Mouse (Mus musculus): ENCODE data around the gene Cln6. TPM values are rescaled to one million over a fixed set of nuclear protein-coding genes. Genes with fewer than 3 reads are reported as not detected.
A peak's percentile ranks its signal among the peaks of the same experiment; 100 is the strongest.

Cln6 gene
- polyA plus RNA-seq, 1 experiment from 2014 or later, result 5.7 TPM

DNA sequence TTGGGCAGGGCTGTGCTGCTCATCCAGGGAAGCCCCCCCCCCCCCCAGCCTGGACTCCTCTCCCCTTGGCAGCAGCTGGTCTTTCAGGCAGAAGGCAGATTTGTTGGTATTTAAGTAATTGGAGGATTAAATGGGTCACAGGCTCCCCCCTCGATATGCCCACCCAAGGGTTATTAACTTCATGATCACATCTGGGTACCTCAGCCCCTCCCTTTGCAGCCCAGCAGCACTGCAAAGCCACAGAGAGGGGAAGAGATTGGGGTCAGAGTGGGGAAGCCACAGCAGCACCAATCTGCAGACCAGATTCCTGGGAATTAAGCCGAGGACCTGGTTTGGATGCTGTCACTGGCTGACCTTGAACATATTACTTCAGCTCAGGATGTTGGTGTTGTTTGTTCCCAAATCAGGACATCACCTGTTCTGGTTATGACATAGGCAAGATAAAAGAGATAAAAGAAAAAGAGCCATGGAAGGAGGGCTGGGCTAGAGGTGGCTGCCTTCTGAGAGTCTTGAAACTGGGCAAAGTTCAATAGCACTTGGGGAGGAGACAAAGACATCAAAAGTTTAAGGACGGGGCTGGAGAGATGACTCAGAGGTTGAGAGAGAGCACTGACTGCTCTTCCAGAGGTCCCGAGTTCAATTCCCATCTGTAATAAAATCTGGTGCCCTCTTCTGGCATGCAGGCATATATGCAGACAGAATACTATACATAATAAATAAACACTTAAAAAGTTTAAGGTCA, 2.7 kb upstream of the Cln6 start:
- Histone ChIP-seq H3K4me2 (no peak overlapping the region), H3K4me3 (replicated peaks) (no peak overlapping the region), H3K27me3 (replicated peaks) (no peaks in the 10 kb centered on the region), H3K4me1 (peaks cover 11% of the 10 kb centered on the region), H3K9me3 (replicated peaks) (no peaks in the 10 kb centered on the region), H3K9ac (replicated peaks) (no peak overlapping the region), H3K27ac (replicated peaks) (no peak overlapping the region), H3K36me3 (no peaks in the 10 kb centered on the region)
- WGBS, result 34% methylated on average over 4 of the region's 4 CpGs
- no peak for ATAC-seq (ENCODE audit: low FRiP score)

DNA sequence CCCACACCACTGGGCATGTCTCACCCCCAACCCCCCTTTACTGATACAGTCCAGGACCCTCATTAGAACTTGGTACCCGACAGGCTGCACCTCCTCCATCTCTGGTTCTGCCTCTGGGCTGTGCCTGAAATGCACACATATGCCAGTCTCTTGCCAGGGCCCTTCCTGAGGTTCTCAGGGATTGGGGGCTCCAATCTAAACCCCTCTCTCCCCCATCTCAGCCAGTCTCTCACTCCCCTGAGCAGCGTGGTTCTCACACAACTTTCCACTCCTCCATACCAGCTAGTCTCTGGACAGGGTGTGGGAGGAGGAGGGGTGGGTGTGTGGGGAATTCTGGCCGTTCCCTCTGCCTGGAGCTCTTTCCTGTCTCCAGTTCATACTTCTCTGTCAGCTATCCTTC, 974 bp upstream of the Cln6 start:
- no peak for ATAC-seq (ENCODE audit: low FRiP score)
- Histone ChIP-seq H3K9me3 (replicated peaks) (no peaks in the 10 kb centered on the region), H3K36me3 (no peaks in the 10 kb centered on the region), H3K4me1 (peaks cover 11% of the 10 kb centered on the region), H3K27me3 (replicated peaks) (no peaks in the 10 kb centered on the region), H3K4me2 (no peak overlapping the region), H3K4me3 (replicated peaks) (no peak overlapping the region), H3K9ac (replicated peaks) (no peak overlapping the region), H3K27ac (replicated peaks) (peak overlapping the region; percentile 60; the same call in 1 of the 2 replicates)
- 52% methylated on average over 3 of the region's 3 CpGs for WGBS

DNA sequence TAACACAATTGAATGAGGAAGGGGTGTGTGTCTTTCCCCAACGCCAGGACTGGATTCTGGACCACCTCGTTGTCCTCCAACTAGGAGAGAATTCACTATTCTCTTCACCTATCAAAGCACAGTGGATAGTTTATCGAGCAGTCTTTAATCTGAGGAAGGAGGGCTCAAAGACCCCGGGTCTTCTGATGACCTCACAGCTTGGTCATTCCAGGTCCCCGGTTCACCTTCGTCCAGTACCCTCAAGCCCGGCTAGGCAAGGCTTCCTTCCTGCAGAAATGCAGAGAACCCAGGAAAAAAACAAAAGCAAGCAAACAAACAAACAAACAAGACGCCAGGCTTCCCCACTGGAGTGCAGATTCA, 459 bp upstream of the Cln6 start:
- peak overlapping the region; percentile 91 for H3K4me2 ChIP-seq
- no peaks in the 10 kb centered on the region for H3K36me3 ChIP-seq
- peak; percentile 30; the same call in 1 of the 2 replicates for ATAC-seq (ENCODE audit: low FRiP score)
- peaks cover 11% of the 10 kb centered on the region for H3K4me1 ChIP-seq
- H3K27me3 ChIP-seq (replicated peaks), result no peaks in the 10 kb centered on the region
- H3K9me3 ChIP-seq (replicated peaks), result no peaks in the 10 kb centered on the region
- no peak overlapping the region for H3K9ac ChIP-seq (replicated peaks)
- 21% methylated on average over 8 of the region's 8 CpGs for WGBS
- peak overlapping the region; percentile 66 for H3K4me3 ChIP-seq (replicated peaks)
- H3K27ac ChIP-seq (replicated peaks), result peak overlapping the region; percentile 60

DNA sequence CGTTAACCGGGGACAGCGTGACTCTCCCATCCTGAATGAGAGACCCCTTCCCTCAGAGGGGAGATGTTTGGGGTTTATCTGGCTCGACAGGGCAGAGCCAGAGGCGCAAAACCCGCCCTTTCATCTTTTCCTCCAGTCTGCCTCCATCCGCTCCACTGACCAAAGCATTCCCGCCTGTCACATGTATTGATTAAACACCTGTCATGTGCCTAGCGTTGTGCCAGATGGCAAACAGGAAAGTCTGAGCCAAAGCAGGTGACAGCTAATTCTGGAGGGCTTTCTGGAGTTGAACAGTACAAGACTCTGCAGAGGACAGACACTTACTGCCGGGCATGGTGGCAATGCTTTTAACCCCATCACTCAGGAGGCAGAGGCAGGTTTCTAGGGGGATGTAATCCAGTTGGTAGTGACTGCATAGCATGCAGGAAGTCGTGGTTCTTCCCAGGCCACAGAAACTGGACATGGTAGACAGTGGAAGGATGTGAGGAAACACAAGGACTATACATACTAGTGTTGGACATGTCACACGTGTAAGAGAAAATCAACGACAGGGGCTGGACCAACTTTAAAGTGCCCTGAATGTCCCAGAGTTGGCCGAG, 686 bp downstream of the Cln6 start:
- peak; percentile 9 for ATAC-seq (ENCODE audit: low FRiP score)
- no peaks in the 10 kb centered on the region for H3K9me3 ChIP-seq (replicated peaks)
- no peaks in the 10 kb centered on the region for H3K27me3 ChIP-seq (replicated peaks)
- H3K27ac ChIP-seq (replicated peaks), result peak overlapping the region; percentile 82
- peaks cover 11% of the 10 kb centered on the region for H3K4me1 ChIP-seq
- peak overlapping the region; percentile 75 for H3K9ac ChIP-seq (replicated peaks)
- H3K4me2 ChIP-seq, result peak overlapping the region; percentile 91
- no peaks in the 10 kb centered on the region for H3K36me3 ChIP-seq
- WGBS, result 15% methylated on average over 14 of the region's 14 CpGs
- H3K4me3 ChIP-seq (replicated peaks), result peak overlapping the region; percentile 66

DNA sequence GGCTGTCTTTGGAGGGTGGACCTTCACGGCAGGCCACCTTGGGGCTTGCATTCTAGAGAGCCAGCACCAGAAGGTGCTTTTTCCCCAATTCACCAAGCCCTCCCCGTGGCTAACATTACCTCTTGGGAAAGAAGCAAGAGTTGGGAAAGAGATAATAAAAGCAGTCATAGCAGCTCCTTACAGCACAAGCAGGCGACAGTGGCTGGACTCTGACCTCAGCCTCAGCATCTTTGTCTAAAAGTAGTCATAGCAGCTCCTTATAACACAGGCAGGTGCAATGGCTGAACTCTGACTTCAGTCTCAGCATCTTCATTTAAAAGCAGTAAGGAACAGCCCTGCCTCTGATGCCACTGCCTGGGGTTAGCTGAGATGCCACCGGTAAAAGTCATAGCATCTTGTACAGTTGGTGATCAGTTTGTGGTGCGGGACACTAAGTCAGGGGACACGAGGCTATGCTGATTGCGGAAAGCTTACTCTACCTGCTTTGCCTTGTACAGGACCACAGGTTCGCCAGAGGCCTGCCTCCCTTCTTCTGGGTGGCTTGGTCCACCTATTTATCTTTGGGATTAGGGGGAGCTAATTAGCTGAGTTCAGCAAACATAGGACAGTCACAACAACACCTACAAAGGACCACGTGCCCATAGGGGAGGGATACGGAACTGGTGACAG, 4.9 kb downstream of the Cln6 start:
- ATAC-seq (ENCODE audit: low FRiP score), result no peak
- Histone ChIP-seq H3K4me3 (replicated peaks) (no peak overlapping the region), H3K36me3 (no peaks in the 10 kb centered on the region), H3K4me1 (peaks cover 17% of the 10 kb centered on the region), H3K9ac (replicated peaks) (no peak overlapping the region), H3K9me3 (replicated peaks) (no peaks in the 10 kb centered on the region), H3K4me2 (no peak overlapping the region), H3K27ac (replicated peaks) (no peak overlapping the region), H3K27me3 (replicated peaks) (no peaks in the 10 kb centered on the region)
- 85% methylated on average over 10 of the region's 10 CpGs for WGBS

DNA sequence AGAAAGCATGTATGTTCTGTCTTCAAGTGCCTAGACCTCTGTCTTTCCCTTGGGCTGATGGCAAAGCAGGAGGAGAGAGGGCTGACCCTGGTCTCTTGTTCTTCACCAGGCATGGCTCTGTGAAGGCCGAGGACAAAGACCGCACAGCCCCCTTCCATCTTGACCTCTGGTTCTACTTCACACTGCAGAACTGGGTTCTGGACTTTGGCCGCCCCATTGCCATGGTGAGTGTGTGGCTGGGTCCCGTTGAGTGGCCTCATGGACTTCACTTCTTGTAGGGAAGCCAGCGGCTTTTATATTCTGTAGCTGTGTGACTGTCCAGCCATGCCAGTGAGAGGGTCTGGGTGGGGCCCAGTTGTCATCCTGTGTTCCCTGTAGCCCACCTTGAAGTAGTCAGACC, 5.9 kb downstream of the Cln6 start:
- Histone ChIP-seq H3K4me1 (peaks cover 11% of the 10 kb centered on the region), H3K27ac (replicated peaks) (no peak overlapping the region), H3K4me2 (no peak overlapping the region), H3K4me3 (replicated peaks) (no peak overlapping the region), H3K27me3 (replicated peaks) (no peaks in the 10 kb centered on the region), H3K36me3 (no peaks in the 10 kb centered on the region), H3K9ac (replicated peaks) (no peak overlapping the region), H3K9me3 (replicated peaks) (no peaks in the 10 kb centered on the region)
- whole genome bisulfite sequencing, result 96% methylated on average over 5 of the region's 5 CpGs
- no peak for ATAC-seq (ENCODE audit: low FRiP score)

DNA sequence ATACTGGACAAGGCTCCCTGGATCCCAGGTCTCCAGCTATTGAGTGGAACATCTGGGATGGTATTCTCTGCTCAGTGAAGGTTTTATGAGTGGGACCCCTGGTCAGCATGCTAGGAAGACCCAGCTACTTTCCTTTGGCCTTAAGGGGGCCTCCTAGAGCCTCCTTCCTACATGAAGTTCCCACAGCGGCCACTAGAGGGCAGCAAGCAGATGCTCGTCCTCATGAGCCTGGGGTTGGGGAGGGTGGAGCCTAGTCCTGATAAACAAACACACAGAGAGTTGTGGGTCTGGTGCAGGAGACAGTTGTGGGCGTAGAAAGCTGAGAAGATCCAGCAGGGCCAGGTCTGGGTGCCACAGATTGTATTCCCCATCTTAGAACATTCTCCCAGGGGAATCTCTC, 9.1 kb downstream of the Cln6 start:
- WGBS, result 3% methylated on average over 3 of the region's 3 CpGs
- Histone ChIP-seq H3K4me3 (replicated peaks) (no peak overlapping the region), H3K4me2 (no peak overlapping the region), H3K4me1 (peaks cover 6% of the 10 kb centered on the region), H3K27me3 (replicated peaks) (no peaks in the 10 kb centered on the region), H3K9me3 (replicated peaks) (no peaks in the 10 kb centered on the region), H3K9ac (replicated peaks) (no peak overlapping the region), H3K36me3 (no peaks in the 10 kb centered on the region), H3K27ac (replicated peaks) (no peak overlapping the region)
- no peak; the same call in 1 of the 2 replicates for ATAC-seq (ENCODE audit: low FRiP score)

DNA sequence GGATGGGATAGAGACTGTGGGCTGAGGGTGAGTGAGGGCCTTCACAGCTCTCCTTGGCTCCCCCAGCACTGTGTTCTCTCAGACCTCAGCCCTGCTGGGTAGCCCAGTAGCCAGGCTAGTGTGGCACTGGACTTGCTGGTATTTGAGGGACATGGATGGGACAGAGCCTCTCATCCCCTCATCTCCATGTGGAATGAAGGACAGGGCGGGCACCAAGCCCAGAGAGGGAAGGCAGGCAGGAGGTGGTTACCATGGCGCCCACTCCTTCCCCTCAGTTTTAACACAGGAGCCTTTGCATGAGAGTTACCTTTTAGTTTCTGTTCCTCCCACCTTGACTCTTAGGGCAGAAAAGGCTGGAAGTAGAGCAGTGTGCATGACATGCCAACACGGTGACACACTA, 10.1 kb downstream of the Cln6 start:
- no peak for ATAC-seq (ENCODE audit: low FRiP score)
- Histone ChIP-seq H3K4me3 (replicated peaks) (no peak overlapping the region), H3K9me3 (replicated peaks) (no peaks in the 10 kb centered on the region), H3K27me3 (replicated peaks) (no peaks in the 10 kb centered on the region), H3K27ac (replicated peaks) (no peak overlapping the region), H3K9ac (replicated peaks) (no peak overlapping the region), H3K4me2 (no peak overlapping the region), H3K4me1 (peaks cover 6% of the 10 kb centered on the region), H3K36me3 (no peaks in the 10 kb centered on the region)
- WGBS, result 85% methylated on average over 3 of the region's 3 CpGs

GRCm38 (mm10) chr9:62851571-62851970, 13.0 kb downstream of the Cln6 start:
- no peak for ATAC-seq (ENCODE audit: low FRiP score)
- Histone ChIP-seq H3K4me3 (replicated peaks) (no peak overlapping the region), H3K27ac (replicated peaks) (no peak overlapping the region), H3K4me1 (peaks cover 6% of the 10 kb centered on the region), H3K9ac (replicated peaks) (no peak overlapping the region), H3K9me3 (replicated peaks) (no peaks in the 10 kb centered on the region), H3K27me3 (replicated peaks) (no peaks in the 10 kb centered on the region), H3K4me2 (no peak overlapping the region), H3K36me3 (no peaks in the 10 kb centered on the region)
- WGBS, result 64% methylated on average over 2 of the region's 2 CpGs

DNA sequence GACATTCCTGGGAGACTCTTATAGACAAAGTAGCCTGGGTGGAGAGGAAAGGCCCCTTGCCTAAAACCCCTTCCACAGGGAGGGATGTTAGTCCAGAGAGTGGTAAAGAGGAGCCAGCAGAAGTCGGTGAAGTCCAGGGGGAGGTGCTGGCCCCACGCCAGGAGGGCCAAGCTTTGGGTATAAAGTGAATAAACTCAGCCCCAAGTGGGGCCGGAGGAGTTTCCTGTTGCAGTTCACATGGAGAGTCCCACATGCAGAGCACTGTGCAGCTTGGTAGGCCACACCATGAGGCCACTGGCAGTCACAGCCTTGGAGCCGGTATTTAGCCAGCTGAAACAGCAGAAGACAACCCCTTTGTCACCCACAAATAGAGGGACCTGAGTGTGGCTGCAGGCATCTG, 15.9 kb downstream of the Cln6 start:
- no peak overlapping the region for H3K9ac ChIP-seq (replicated peaks)
- no peak for ATAC-seq (ENCODE audit: low FRiP score)

DNA sequence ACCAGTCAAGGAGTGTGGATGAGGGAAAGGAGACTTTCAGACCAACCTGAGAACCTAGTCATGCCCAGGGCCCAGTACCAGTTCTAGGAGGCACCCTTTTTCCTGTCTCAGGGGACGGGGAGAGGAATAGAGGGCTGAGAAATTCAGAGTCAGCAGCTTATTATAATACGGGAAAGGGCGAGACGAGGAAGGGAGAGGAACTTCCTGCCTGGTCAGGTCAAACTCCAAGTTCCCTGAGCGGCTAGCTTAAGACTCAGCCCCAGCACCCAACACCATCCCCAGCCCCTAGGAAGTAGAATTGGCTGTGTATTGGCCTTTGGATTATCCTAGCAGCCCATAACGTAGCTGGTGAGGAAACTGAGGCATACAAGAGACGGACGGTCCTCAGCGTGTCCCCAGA, 18.6 kb downstream of the Cln6 start:
- H3K9ac ChIP-seq (replicated peaks), result no peak overlapping the region
- peak overlapping the region; percentile 42 for H3K4me2 ChIP-seq
- no peak overlapping the region for H3K4me3 ChIP-seq (replicated peaks)
- H3K27me3 ChIP-seq (replicated peaks), result no peaks in the 10 kb centered on the region
- WGBS, result 76% methylated on average over 9 of the region's 9 CpGs
- peaks cover 23% of the 10 kb centered on the region for H3K4me1 ChIP-seq
- no peaks in the 10 kb centered on the region for H3K9me3 ChIP-seq (replicated peaks)
- H3K27ac ChIP-seq (replicated peaks), result no peak overlapping the region; the same call in 1 of the 2 replicates
- H3K36me3 ChIP-seq, result no peaks in the 10 kb centered on the region
- no peak for ATAC-seq (ENCODE audit: low FRiP score)

More for the DNA sequence above, 15.9 kb downstream of the Cln6 start:
- no peaks in the 10 kb centered on the region for H3K36me3 ChIP-seq
- 57% methylated on average over 4 of the region's 4 CpGs for WGBS
- no peaks in the 10 kb centered on the region for H3K27me3 ChIP-seq (replicated peaks)
- H3K27ac ChIP-seq (replicated peaks), result no peak overlapping the region
- no peaks in the 10 kb centered on the region for H3K9me3 ChIP-seq (replicated peaks)
- no peak overlapping the region for H3K4me3 ChIP-seq (replicated peaks)
- peaks cover 23% of the 10 kb centered on the region for H3K4me1 ChIP-seq
- H3K4me2 ChIP-seq, result no peak overlapping the region

- Histone ChIP-seq H3K9ac (replicated peaks) (no peak within 1 kb of the TSS), H3K4me1 (peaks cover 23% of the 10 kb centered on the region)
Observed at GRCm38 (mm10) chr9:62857719-62858261, 19.2 kb downstream of the Cln6 start, which contains the start of gene Calml4. Gene Calml4, plus strand, starts transcription at chr9:62858080.

More at GRCm38 (mm10) chr9:62857719-62858261, 19.2 kb downstream of the Cln6 start, which contains the start of gene Calml4:
- no peaks in the 10 kb centered on the region for H3K9me3 ChIP-seq (replicated peaks)
- peak within 1 kb of the TSS; percentile 42 for H3K4me2 ChIP-seq
- H3K27me3 ChIP-seq (replicated peaks), result no peaks in the 10 kb centered on the region
- 35% methylated on average over 20 of the region's 20 CpGs for WGBS
- H3K4me3 ChIP-seq (replicated peaks), result no peak within 1 kb of the TSS
- H3K27ac ChIP-seq (replicated peaks), result peak within 1 kb of the TSS; percentile 57
- peak; percentile 75 for ATAC-seq (ENCODE audit: low FRiP score)
- no peaks in the 10 kb centered on the region for H3K36me3 ChIP-seq
